Mouse (Mus musculus) limb, embryonic 13.5 days (tissue): ENCODE measurements around the gene Mindy4. TPM values are rescaled to one million over a fixed set of nuclear protein-coding genes. Genes with fewer than 3 reads are reported as not detected.

Experiments
- ATAC-seq: fragments of 200-750 bp; cut with Nextera tagmentation; 2 replicates; pipeline ENCODE4 v1.8.0; 2017; ENCODE audit warnings: low read depth, moderate number of reproducible peaks, moderate TSS enrichment; ENCODE audit not compliant: low FRiP score
- H3K27ac ChIP-seq: fragments of 300-500 bp; sonication (generic); 2 replicates; pipeline ENCODE4 v1.5.1; 2015; ENCODE audit warnings: inconsistent platforms, mild to moderate bottlenecking, moderate library complexity
- H3K27me3 ChIP-seq: fragments of 300-500 bp; sonication (generic); 2 replicates; pipeline ENCODE4 v1.6.1; 2015; ENCODE audit warnings: mild to moderate bottlenecking, inconsistent platforms
- H3K36me3 ChIP-seq: fragments of 300-500 bp; sonication (generic); 2 replicates; pipeline ENCODE4 v1.6.1; 2015; ENCODE audit warnings: inconsistent platforms, mild to moderate bottlenecking, moderate library complexity
- H3K4me1 ChIP-seq: fragments of 300-500 bp; sonication (generic); 2 replicates; pipeline ENCODE4 v1.6.1; 2015; ENCODE audit warnings: inconsistent platforms
- H3K4me2 ChIP-seq: fragments of 300-500 bp; sonication (generic); replicated peaks from 2 replicates; pipeline ENCODE4 v1.6.1; 2015; ENCODE audit warnings: inconsistent platforms, mild to moderate bottlenecking, moderate library complexity
- H3K4me3 ChIP-seq: fragments of 300-500 bp; sonication (generic); 2 replicates; pipeline ENCODE4 v1.5.1; 2015; ENCODE audit warnings: moderate library complexity, mild to moderate bottlenecking, inconsistent platforms
- H3K9ac ChIP-seq: fragments of 300-500 bp; sonication (generic); 2 replicates; pipeline ENCODE4 v1.6.1; 2015; ENCODE audit warnings: mild to moderate bottlenecking, inconsistent platforms
- H3K9me3 ChIP-seq: fragments of 300-500 bp; sonication (generic); 2 replicates; pipeline ENCODE4 v1.6.1; 2016; ENCODE audit warnings: inconsistent platforms
- WGBS: fragments of 180-500 bp; shearing (Covaris S2); methylation state at CpG from one replicate; pipeline ENCODE4 v1.1.7; 2015; 5-methylcytosine and 5-hydroxymethylcytosine counted together
- polyA plus RNA-seq: library from polyadenylated mRNA; unstranded; fragments of >200 nt; fragmentation: Nextera tagmentation; extraction: Ambion mirVana; gene quantifications from 2 replicates; pipeline ENCODE4 v1.2.1, GENCODE M21; 2015

The Mindy4 gene
- polyA plus RNA-seq, 1 experiment from 2014 or later, result 16.3 TPM

GRCm38 (mm10) chr6:55320894-55321293, 117.7 kb downstream of the Mindy4 start:
- no peak overlapping the region for H3K27ac ChIP-seq
- H3K27me3 ChIP-seq, result no peaks in the 10 kb centered on the region
- 86% methylated on average over 4 of the region's 4 CpGs for WGBS
- H3K4me2 ChIP-seq, result no peak overlapping the region
- no peaks in the 10 kb centered on the region for H3K9me3 ChIP-seq
- no peak overlapping the region for H3K9ac ChIP-seq
- peaks cover 15% of the 10 kb centered on the region for H3K36me3 ChIP-seq
- no peak for ATAC-seq
- no peak overlapping the region for H3K4me3 ChIP-seq
- H3K4me1 ChIP-seq, result no peaks in the 10 kb centered on the region

GRCm38 (mm10) chr6:55321518-55321917, 118.3 kb downstream of the Mindy4 start:
- 56% methylated on average over 6 of the region's 6 CpGs for WGBS
- ATAC-seq, result no peak
- Histone ChIP-seq H3K9me3 (no peaks in the 10 kb centered on the region), H3K36me3 (peaks cover 15% of the 10 kb centered on the region), H3K4me1 (no peaks in the 10 kb centered on the region), H3K9ac (no peak overlapping the region), H3K4me2 (no peak overlapping the region), H3K4me3 (no peak overlapping the region), H3K27ac (no peak overlapping the region), H3K27me3 (no peaks in the 10 kb centered on the region)

- no peak overlapping the region for H3K27ac ChIP-seq
- no peaks in the 10 kb centered on the region for H3K9me3 ChIP-seq
- WGBS, result 89% methylated on average over 2 of the region's 2 CpGs
- H3K4me2 ChIP-seq, result no peak overlapping the region
- ATAC-seq, result no peak
- H3K4me1 ChIP-seq, result 0 out of 2 replicates have a peak, but pooled peaks cover 2% of the 10 kb centered on the region
- H3K36me3 ChIP-seq, result peaks cover 15% of the 10 kb centered on the region
- no peak overlapping the region for H3K4me3 ChIP-seq
- H3K27me3 ChIP-seq, result no peaks in the 10 kb centered on the region
- no peak overlapping the region for H3K9ac ChIP-seq
Observed at GRCm38 (mm10) chr6:55322980-55323379, 119.8 kb downstream of the Mindy4 start.

GRCm38 (mm10) chr6:55323908-55324634, 120.9 kb downstream of the Mindy4 start:
- 84% methylated on average over 17 of the region's 17 CpGs for whole genome bisulfite sequencing
- 0 out of 2 replicates have a peak, but pooled peaks cover 2% of the 10 kb centered on the region for H3K4me1 ChIP-seq
- no peak overlapping the region for H3K4me3 ChIP-seq
- H3K4me2 ChIP-seq, result no peak overlapping the region
- no peak for ATAC-seq
- H3K9me3 ChIP-seq, result no peaks in the 10 kb centered on the region
- H3K9ac ChIP-seq, result no peak overlapping the region
- peaks cover 6% of the 10 kb centered on the region; the same call in 1 of the 2 replicates for H3K36me3 ChIP-seq
- H3K27me3 ChIP-seq, result no peaks in the 10 kb centered on the region
- H3K27ac ChIP-seq, result no peak overlapping the region

DNA sequence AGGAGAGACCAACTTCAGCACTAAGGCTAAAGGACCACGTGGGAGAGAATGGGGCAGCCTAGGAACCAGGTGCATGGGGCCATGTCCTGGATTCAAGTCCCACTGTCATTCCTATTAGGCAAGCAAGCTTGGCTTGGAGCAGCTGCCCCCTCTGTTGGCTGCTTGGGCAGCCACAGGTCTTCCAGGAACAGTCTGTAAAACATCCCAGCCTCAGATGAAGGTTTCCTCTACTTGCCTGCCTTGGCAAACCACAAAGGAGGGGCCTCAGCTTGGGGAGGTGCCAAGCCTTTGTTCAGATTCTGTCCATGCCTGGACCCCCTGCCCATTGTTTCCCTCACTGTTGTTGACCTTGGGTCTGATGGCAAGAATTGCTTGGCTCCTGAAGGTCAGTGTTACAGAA, 121.6 kb downstream of the Mindy4 start:
- H3K27me3 ChIP-seq, result no peaks in the 10 kb centered on the region
- peaks cover 4% of the 10 kb centered on the region; the same call in 1 of the 2 replicates for H3K36me3 ChIP-seq
- H3K27ac ChIP-seq, result no peak overlapping the region
- 0 out of 2 replicates have a peak, but pooled peaks cover 2% of the 10 kb centered on the region for H3K4me1 ChIP-seq
- H3K4me3 ChIP-seq, result no peak overlapping the region
- H3K9ac ChIP-seq, result no peak overlapping the region
- H3K9me3 ChIP-seq, result no peaks in the 10 kb centered on the region
- WGBS, result 58% methylated on average over 1 of the region's 1 CpGs
- no peak for ATAC-seq
- no peak overlapping the region for H3K4me2 ChIP-seq

- ATAC-seq, result no peak
- 71% methylated on average over 4 of the region's 4 CpGs for WGBS
- H3K4me2 ChIP-seq, result no peak overlapping the region
- H3K9ac ChIP-seq, result no peak overlapping the region
- no peaks in the 10 kb centered on the region for H3K27me3 ChIP-seq
- H3K36me3 ChIP-seq, result no peaks in the 10 kb centered on the region
- peaks cover 9% of the 10 kb centered on the region for H3K4me1 ChIP-seq
- no peak overlapping the region for H3K27ac ChIP-seq
- no peaks in the 10 kb centered on the region for H3K9me3 ChIP-seq
- H3K4me3 ChIP-seq, result no peak overlapping the region
Observed at GRCm38 (mm10) chr6:55326299-55326698, 123.1 kb downstream of the Mindy4 start.

DNA sequence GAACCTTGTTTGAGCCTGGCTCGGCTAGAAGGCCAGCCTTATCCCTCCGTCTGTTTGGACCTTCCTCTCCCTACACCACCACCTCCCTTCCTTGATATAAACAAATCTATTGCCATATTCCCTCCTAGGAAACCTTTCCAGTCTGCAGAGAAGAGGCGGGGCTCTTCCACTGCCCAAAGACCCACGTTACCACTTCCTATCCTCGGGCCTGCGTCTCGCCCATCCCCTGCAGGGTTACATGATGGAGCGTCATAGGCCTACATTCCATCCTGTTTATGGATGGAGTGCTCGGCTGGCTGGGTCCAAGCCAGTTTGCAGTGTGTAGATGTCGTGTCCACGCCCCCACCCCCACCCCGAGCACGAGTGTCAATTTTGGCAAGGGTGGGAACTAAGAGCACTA, 124.1 kb downstream of the Mindy4 start:
- WGBS, result 80% methylated on average over 13 of the region's 13 CpGs
- Histone ChIP-seq H3K36me3 (no peaks in the 10 kb centered on the region), H3K9me3 (no peaks in the 10 kb centered on the region), H3K27me3 (no peaks in the 10 kb centered on the region), H3K9ac (no peak overlapping the region), H3K4me1 (peaks cover 19% of the 10 kb centered on the region), H3K4me2 (no peak overlapping the region), H3K27ac (no peak overlapping the region), H3K4me3 (no peak overlapping the region)
- ATAC-seq, result 0 out of 2 replicates have a peak, but pooled peaks have one; percentile 24

GRCm38 (mm10) chr6:55328179-55328578, 125.0 kb downstream of the Mindy4 start:
- WGBS, result 71% methylated on average over 4 of the region's 4 CpGs
- H3K27me3 ChIP-seq, result no peaks in the 10 kb centered on the region
- H3K9me3 ChIP-seq, result no peaks in the 10 kb centered on the region
- no peak for ATAC-seq
- H3K27ac ChIP-seq, result no peak overlapping the region
- no peak overlapping the region for H3K4me2 ChIP-seq
- H3K36me3 ChIP-seq, result no peaks in the 10 kb centered on the region
- peaks cover 28% of the 10 kb centered on the region for H3K4me1 ChIP-seq
- no peak overlapping the region for H3K9ac ChIP-seq
- no peak overlapping the region for H3K4me3 ChIP-seq

GRCm38 (mm10) chr6:55331315-55331714, 128.1 kb downstream of the Mindy4 start:
- peaks cover 58% of the 10 kb centered on the region for H3K4me1 ChIP-seq
- 63% methylated on average over 6 of the region's 6 CpGs for WGBS
- H3K27ac ChIP-seq, result peak overlapping the region; percentile 22; the same call in 1 of the 2 replicates

GRCm38 (mm10) chr6:55332100-55332772, 129.1 kb downstream of the Mindy4 start:
- WGBS, result 64% methylated on average over 5 of the region's 5 CpGs
- peak; percentile 4; the same call in 1 of the 2 replicates for ATAC-seq
- 0 out of 2 replicates have a peak overlapping the region, but pooled peaks have one; percentile 1 for H3K4me2 ChIP-seq

More at GRCm38 (mm10) chr6:55331315-55331714, 128.1 kb downstream of the Mindy4 start:
- Histone ChIP-seq H3K9ac (no peak overlapping the region), H3K4me3 (no peak overlapping the region), H3K36me3 (no peaks in the 10 kb centered on the region), H3K9me3 (no peaks in the 10 kb centered on the region), H3K27me3 (no peaks in the 10 kb centered on the region), H3K4me2 (no peak overlapping the region)
- ATAC-seq, result no peak

GRCm38 (mm10) chr6:55332773-55333109, 129.6 kb downstream of the Mindy4 start:
- H3K27ac ChIP-seq, result peak overlapping the region; percentile 74
- H3K36me3 ChIP-seq, result no peaks in the 10 kb centered on the region
- 40% methylated on average over 6 of the region's 6 CpGs for WGBS
- H3K9ac ChIP-seq, result no peak overlapping the region
- H3K27me3 ChIP-seq, result peaks cover 3% of the 10 kb centered on the region; the same call in 1 of the 2 replicates
- H3K9me3 ChIP-seq, result no peaks in the 10 kb centered on the region
- H3K4me1 ChIP-seq, result peaks cover 70% of the 10 kb centered on the region
- no peak overlapping the region for H3K4me3 ChIP-seq
- 0 out of 2 replicates have a peak overlapping the region, but pooled peaks have one; percentile 1 for H3K4me2 ChIP-seq
- ATAC-seq, result peak; percentile 67

More at GRCm38 (mm10) chr6:55332100-55332772, 129.1 kb downstream of the Mindy4 start:
- Histone ChIP-seq H3K4me3 (no peak overlapping the region), H3K27me3 (peaks cover 3% of the 10 kb centered on the region; the same call in 1 of the 2 replicates), H3K9ac (no peak overlapping the region), H3K4me1 (peaks cover 68% of the 10 kb centered on the region), H3K9me3 (no peaks in the 10 kb centered on the region), H3K27ac (peak overlapping the region; percentile 74; the same call in 1 of the 2 replicates), H3K36me3 (no peaks in the 10 kb centered on the region)

DNA sequence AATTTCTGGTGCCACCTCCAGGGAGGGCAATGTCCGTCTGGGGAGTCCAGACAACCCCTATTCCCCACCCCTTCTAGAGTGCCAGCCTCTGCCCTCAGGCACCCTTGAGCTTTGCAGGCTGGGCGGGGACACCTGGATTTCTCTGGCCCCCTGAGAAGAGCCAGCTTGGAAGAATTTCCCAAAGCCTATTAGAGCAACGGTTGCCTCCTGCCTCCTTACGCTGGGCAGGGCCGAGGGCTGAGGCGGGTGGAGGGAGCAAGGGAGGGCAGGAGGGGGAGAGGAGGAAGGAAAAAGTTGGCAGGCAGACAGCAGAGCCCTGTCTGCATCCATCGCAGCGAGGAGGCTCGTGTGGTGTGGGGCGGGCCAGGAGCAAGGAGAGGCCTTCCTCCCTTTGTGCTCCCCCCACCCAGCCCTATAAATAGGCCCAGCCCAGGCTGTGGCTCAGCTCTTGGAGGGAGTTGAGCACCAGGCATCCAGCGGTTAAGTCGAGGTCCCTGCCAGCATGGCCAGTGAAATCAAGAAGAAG, 132.9 kb downstream of the Mindy4 start, which contains the start of gene Aqp1:
Gene Aqp1 (plus strand): TSS at position 444 of the 526 bp plus-strand sequence.
- ATAC-seq, result peak; percentile 84
- 10% methylated on average over 12 of the region's 12 CpGs for WGBS

More for the DNA sequence above, 132.9 kb downstream of the Mindy4 start, which contains the start of gene Aqp1:
- H3K27me3 ChIP-seq, result peaks cover 3% of the 10 kb centered on the region; the same call in 1 of the 2 replicates
- peak within 1 kb of the TSS; percentile 28 for H3K4me3 ChIP-seq
- H3K4me1 ChIP-seq, result peaks cover 90% of the 10 kb centered on the region
- no peaks in the 10 kb centered on the region for H3K36me3 ChIP-seq
- H3K9me3 ChIP-seq, result no peaks in the 10 kb centered on the region
- H3K9ac ChIP-seq, result 0 out of 2 replicates have a peak within 1 kb of the TSS, but pooled peaks have one; percentile 13
- H3K27ac ChIP-seq, result peak within 1 kb of the TSS; percentile 48; the same call in 1 of the 2 replicates
- H3K4me2 ChIP-seq, result peak within 1 kb of the TSS; percentile 55
